Mouse (Mus musculus): ENCODE data around the gene Gm5741.

DNA sequence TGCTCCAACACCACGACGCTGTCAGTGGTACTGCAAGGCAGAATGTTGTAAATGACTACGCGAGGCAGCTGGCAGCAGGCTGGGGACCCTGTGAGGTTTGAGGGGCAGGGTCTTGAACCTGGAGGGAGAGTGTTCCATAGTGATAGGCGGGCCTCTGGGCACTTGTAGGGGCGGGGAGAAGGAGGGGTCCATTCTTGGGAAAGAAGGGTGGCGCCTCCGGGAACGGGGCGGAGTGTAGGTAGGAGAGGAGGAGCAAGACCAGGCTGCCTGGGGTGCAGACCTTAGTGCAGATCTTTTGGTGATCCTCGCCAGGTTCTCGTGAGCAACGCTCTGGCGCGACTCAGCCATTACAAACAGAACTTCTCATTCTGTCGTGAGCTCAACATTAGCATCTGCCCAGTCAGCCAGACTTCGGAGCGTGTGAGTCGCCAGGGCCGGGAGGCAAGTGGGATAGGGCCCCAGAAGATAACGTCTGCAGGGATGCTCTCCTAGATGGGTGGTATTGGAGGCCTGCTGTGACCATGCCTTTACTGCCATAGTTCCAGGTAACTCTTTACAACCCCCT lies 23.8 kb upstream of the Gm5741 start:
- TF ChIP-seq POLR2A (IDR thresholded peaks at IDR 0.05; ENCODE audit: control insufficient read depth, low read depth, low read length) = no peak
- no peak for TF ChIP-seq CTCF (IDR thresholded peaks at IDR 0.05; ENCODE audit: control insufficient read depth, insufficient read depth, insufficient replicate concordance, low read depth, low read length)
